Mouse (Mus musculus) lung, postnatal 25 days (tissue): ENCODE results near the gene Chaf1a.

ENCODE experiments used
- DNase-seq: peaks from one replicate; pipeline ENCODE4 v3.0.0; 2022; ENCODE audit warnings: low spot score

Gene Chaf1a

GRCm38 (mm10) chr17:56020400-56021084, 19.7 kb upstream of the Chaf1a start:
- no peak for DNase-seq

GRCm38 (mm10) chr17:56021161-56021910, 18.9 kb upstream of the Chaf1a start:
- no peak for DNase-seq

GRCm38 (mm10) chr17:56022131-56022988, 17.9 kb upstream of the Chaf1a start:
- no peak for DNase-seq

GRCm38 (mm10) chr17:56022989-56023290, 17.3 kb upstream of the Chaf1a start:
- DNase-seq, result no peak

GRCm38 (mm10) chr17:56023386-56023785, 16.9 kb upstream of the Chaf1a start:
- DNase-seq, result peak; percentile 62

- DNase-seq, result no peak
Observed at GRCm38 (mm10) chr17:56024476-56024875, 15.8 kb upstream of the Chaf1a start.

GRCm38 (mm10) chr17:56024931-56025330, 15.3 kb upstream of the Chaf1a start:
- DNase-seq, result no peak

GRCm38 (mm10) chr17:56026303-56026702, 13.9 kb upstream of the Chaf1a start:
- DNase-seq, result no peak

GRCm38 (mm10) chr17:56026881-56027280, 13.4 kb upstream of the Chaf1a start:
- DNase-seq, result no peak

GRCm38 (mm10) chr17:56027801-56028441, 12.3 kb upstream of the Chaf1a start:
- DNase-seq, result no peak

- no peak for DNase-seq
Observed at GRCm38 (mm10) chr17:56030238-56030870, 9.9 kb upstream of the Chaf1a start.

GRCm38 (mm10) chr17:56030919-56031318, 9.3 kb upstream of the Chaf1a start:
- DNase-seq, result peak; percentile 24

GRCm38 (mm10) chr17:56031431-56031830, 8.8 kb upstream of the Chaf1a start:
- DNase-seq, result no peak

GRCm38 (mm10) chr17:56032127-56032733, 8.0 kb upstream of the Chaf1a start:
- no peak for DNase-seq

- peak; percentile 23 for DNase-seq
Observed at GRCm38 (mm10) chr17:56032831-56033230, 7.4 kb upstream of the Chaf1a start.

- DNase-seq, result no peak
Observed at GRCm38 (mm10) chr17:56034040-56034725, 6.1 kb upstream of the Chaf1a start.

- no peak for DNase-seq
Observed at GRCm38 (mm10) chr17:56034726-56035100, 5.5 kb upstream of the Chaf1a start.

- no peak for DNase-seq
Observed at GRCm38 (mm10) chr17:56035216-56035615, 5.0 kb upstream of the Chaf1a start.

- DNase-seq, result peak; percentile 98
Observed at GRCm38 (mm10) chr17:56036176-56036900, 3.9 kb upstream of the Chaf1a start, which contains the start of gene Sh3gl1. TSS of gene Sh3gl1 (minus strand) at chr17:56036635.

- DNase-seq, result no peak
Observed at GRCm38 (mm10) chr17:56036901-56037287, 3.3 kb upstream of the Chaf1a start.
